Mouse (Mus musculus) limb, embryonic 14.5 days (tissue): ENCODE results near the gene Phf5a. TPM values are rescaled to one million over a fixed set of nuclear protein-coding genes. Genes with fewer than 3 reads are reported as not detected.

Experiments used
- ATAC-seq: fragments of 200-750 bp; cut with Nextera tagmentation; 2 replicates; pipeline ENCODE4 v1.8.0; 2017; ENCODE audit warnings: low read depth, moderate number of reproducible peaks, moderate TSS enrichment; ENCODE audit not compliant: low FRiP score
- DNase-seq: peaks from one replicate; pipeline ENCODE4 v3.0.0-alpha.2; 2015; ENCODE audit warnings: low spot score
- H3K27ac ChIP-seq: fragments of 300-500 bp; sonication (generic); replicated peaks from 2 replicates; pipeline ENCODE4 v1.5.1; 2014; ENCODE audit warnings: low read depth, mild to moderate bottlenecking, low read length, moderate library complexity, mixed read lengths
- H3K27me3 ChIP-seq: fragments of 300-500 bp; sonication (generic); 2 replicates; pipeline ENCODE4 v1.6.1; 2014; ENCODE audit warnings: low read length, mixed read lengths; ENCODE audit not compliant: control insufficient read depth, insufficient read depth
- H3K36me3 ChIP-seq: fragments of 300-500 bp; sonication (generic); 2 replicates; pipeline ENCODE4 v1.6.1; 2014; ENCODE audit warnings: mild to moderate bottlenecking, low read length, moderate library complexity, mixed read lengths; ENCODE audit not compliant: control insufficient read depth, insufficient read depth
- H3K4me1 ChIP-seq: fragments of 300-500 bp; sonication (generic); 2 replicates; pipeline ENCODE4 v1.6.1; 2014; ENCODE audit warnings: antibody characterized with exemption, low read length, mixed read lengths; ENCODE audit not compliant: control insufficient read depth, insufficient read depth
- H3K4me2 ChIP-seq: fragments of 300-500 bp; sonication (generic); replicated peaks from 2 replicates; pipeline ENCODE4 v1.6.1; 2014; ENCODE audit warnings: low read depth, mild to moderate bottlenecking, low read length, moderate library complexity; ENCODE audit not compliant: severe bottlenecking
- H3K4me3 ChIP-seq: fragments of 300-500 bp; sonication (generic); replicated peaks from 2 replicates; pipeline ENCODE4 v1.5.1; 2014; ENCODE audit warnings: low read length
- H3K9ac ChIP-seq: fragments of 300-500 bp; sonication (generic); 2 replicates; pipeline ENCODE4 v1.6.1; 2014; ENCODE audit warnings: mild to moderate bottlenecking, low read depth, low read length, moderate library complexity; ENCODE audit not compliant: severe bottlenecking
- H3K9me3 ChIP-seq: fragments of 300-500 bp; sonication (generic); 2 replicates; pipeline ENCODE4 v1.6.1; 2016; ENCODE audit warnings: low read length; ENCODE audit not compliant: control insufficient read depth
- POLR2A ChIP-seq: fragments of 200-500 bp; IDR thresholded peaks from 2 replicates; pipeline ENCODE4 v1.8.0; 2012; ENCODE audit warnings: inconsistent platforms, mild to moderate bottlenecking, moderate library complexity, borderline replicate concordance; ENCODE audit not compliant: insufficient read depth, insufficient read length; ENCODE audit errors: extremely low read depth
- WGBS: fragments of 180-500 bp; shearing (Covaris S2); extraction: QIAGEN DNeasy Blood & Tissue Kit; methylation state at CpG from one replicate; pipeline ENCODE4 v1.1.7; 2014; 5-methylcytosine and 5-hydroxymethylcytosine counted together
- polyA plus RNA-seq, 2 experiments: library from polyadenylated mRNA; depleted of rRNA in 1 of 2; stranded (reverse) in 1 of 2; unstranded in 1 of 2; fragments of >200 nt; fragmentation: Nextera tagmentation in 1 of 2; extraction: Ambion mirVana in 1 of 2; gene quantifications; 2 replicates each; pipeline versions ENCODE4 v1.2.1 to v1.2.3; 2012 to 2014

The Phf5a gene
- polyA plus RNA-seq, 2 experiments, result 96.8 to 163 TPM

DNA sequence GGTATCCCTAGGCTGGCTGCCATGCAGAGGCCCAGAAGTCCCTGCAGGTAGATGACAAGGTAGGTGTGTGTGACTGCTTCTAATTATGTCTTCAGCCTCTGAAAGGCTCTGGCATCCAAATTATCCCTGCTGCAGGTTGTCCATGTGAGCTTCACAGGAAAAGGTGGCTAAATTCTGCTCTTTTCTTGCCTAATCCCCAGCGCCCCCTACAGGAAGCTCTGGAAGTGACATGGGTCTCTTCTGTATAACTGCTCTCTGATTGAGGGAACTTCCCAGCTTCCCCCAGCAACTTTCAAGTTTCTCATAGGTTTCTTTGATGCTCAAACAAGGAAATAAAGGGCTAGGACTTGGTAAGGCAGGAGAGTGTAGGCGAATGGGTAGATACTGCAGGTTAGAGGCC, 33.2 kb upstream of the Phf5a start:
- Histone ChIP-seq H3K4me1 (no peaks in the 10 kb centered on the region), H3K36me3 (peaks cover 86% of the 10 kb centered on the region), H3K9ac (no peak overlapping the region), H3K4me3 (no peak overlapping the region), H3K27ac (no peak overlapping the region), H3K27me3 (no peaks in the 10 kb centered on the region), H3K4me2 (no peak overlapping the region), H3K9me3 (no peaks in the 10 kb centered on the region)
- no peak for TF ChIP-seq POLR2A
- DNase-seq (peak; percentile 45), ATAC-seq (no peak)
- WGBS, result 40% methylated on average over 2 of the region's 2 CpGs

DNA sequence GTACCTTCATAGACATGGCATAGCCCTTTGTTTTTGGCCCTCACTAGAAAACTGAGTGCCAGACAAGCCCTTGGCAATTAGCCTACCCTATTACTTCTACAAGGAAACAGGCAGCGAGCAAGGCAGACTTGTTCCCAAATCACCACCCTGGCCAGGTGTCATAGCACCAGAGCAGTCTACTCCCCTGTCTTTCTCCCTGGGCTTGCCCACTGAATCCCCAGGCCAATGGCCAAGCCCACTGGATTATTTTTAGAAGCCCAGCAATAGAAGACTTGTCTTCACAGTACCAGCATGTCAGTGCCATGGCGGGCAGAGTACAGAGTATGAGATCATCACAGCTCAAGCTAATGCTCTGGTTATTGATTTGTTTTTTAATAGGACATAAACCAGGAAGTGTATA, 27.0 kb upstream of the Phf5a start:
- no peak overlapping the region for H3K9ac ChIP-seq
- no peak for TF ChIP-seq POLR2A
- 90% methylated on average over 2 of the region's 2 CpGs for WGBS
- H3K27ac ChIP-seq, result no peak overlapping the region
- no peaks in the 10 kb centered on the region for H3K4me1 ChIP-seq
- H3K9me3 ChIP-seq, result no peaks in the 10 kb centered on the region
- H3K36me3 ChIP-seq, result peaks cover 63% of the 10 kb centered on the region
- DNase-seq (no peak), ATAC-seq (no peak)
- no peaks in the 10 kb centered on the region for H3K27me3 ChIP-seq
- H3K4me3 ChIP-seq, result no peak overlapping the region
- H3K4me2 ChIP-seq, result no peak overlapping the region

DNA sequence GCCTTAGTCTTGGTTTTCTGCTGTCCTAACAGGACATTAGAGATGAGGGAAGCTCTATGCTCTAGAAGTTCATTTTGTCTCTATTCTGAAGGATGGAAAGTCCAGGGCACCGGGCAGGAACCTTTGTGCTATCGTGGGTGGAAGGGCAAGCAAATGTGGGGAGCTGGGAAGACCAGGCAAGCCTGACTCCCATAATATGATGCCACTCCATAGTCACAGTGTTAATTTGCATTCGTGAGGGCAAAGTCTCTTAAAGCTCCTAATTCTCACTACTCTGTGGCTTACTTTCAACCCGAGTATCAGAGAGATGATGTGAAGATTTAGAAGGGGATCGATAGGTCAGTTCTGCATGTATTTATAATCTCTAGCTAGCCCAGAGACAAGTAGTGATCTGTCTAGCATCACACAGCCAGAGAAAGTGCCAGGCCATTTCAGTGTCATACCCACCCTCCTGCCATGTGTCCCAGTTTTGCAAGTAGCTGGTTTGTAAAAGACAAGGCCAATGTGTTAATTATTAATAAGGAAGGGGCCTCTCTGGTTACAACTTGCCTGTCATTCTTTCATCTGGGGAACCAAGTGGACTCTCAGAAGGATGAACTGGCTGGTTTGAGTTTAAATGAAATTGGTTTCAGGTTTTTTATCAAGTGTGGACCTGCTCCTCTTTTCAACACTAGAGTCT, 26.0 kb upstream of the Phf5a start:
- Histone ChIP-seq H3K27me3 (no peaks in the 10 kb centered on the region), H3K9ac (no peak overlapping the region), H3K36me3 (peaks cover 59% of the 10 kb centered on the region), H3K4me1 (no peaks in the 10 kb centered on the region), H3K4me2 (no peak overlapping the region), H3K27ac (no peak overlapping the region), H3K4me3 (no peak overlapping the region), H3K9me3 (no peaks in the 10 kb centered on the region)
- ATAC-seq (no peak), DNase-seq (no peak)
- 94% methylated on average over 5 of the region's 5 CpGs for WGBS
- TF ChIP-seq POLR2A, result no peak

DNA sequence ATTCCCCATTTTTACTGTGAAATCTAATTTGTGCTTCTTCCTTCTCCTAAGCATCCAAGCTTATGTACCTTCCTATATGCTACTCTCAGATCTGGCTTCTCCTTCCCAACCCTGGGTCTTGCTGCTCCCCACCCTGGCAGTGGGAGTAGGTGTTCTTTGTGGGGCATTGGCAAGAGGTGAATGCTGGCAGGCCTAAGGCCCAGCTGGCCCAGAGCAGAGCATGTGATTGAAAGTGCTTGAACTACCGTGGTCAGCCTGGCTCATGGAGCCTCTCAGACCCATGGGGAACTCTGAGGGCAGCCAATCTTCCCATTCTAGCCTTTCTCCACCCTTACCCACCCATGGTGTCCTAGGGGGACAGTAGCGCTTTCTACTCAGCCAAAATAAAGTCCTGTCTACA, 24.7 kb upstream of the Phf5a start:
- ATAC-seq (no peak), DNase-seq (no peak)
- 87% methylated on average over 2 of the region's 2 CpGs for WGBS
- no peak overlapping the region for H3K4me3 ChIP-seq
- H3K4me1 ChIP-seq, result no peaks in the 10 kb centered on the region
- no peaks in the 10 kb centered on the region for H3K27me3 ChIP-seq
- no peak overlapping the region for H3K4me2 ChIP-seq
- no peak overlapping the region for H3K27ac ChIP-seq
- no peak for TF ChIP-seq POLR2A
- H3K9me3 ChIP-seq, result no peaks in the 10 kb centered on the region
- H3K36me3 ChIP-seq, result peaks cover 61% of the 10 kb centered on the region
- H3K9ac ChIP-seq, result no peak overlapping the region

DNA sequence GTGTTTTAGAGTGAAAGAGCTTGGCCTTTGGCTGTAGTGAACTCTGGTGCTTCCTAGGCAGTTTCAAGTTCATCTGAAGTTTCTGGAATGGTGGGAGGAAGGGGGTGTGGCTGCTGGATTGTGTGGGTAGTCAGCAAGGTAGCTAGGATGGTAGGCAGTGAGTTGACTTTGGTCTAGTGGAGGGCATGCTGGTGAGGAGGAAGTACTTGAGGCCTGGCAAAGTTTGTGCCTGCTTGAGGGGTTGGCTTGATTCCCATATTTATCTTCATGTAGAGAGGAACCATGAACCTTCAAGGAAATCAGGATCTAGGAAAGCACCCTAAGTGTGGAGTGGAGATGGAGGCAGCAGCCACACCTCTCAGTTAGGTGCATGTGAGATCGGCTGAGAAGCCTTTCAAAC, 22.3 kb upstream of the Phf5a start:
- no peak overlapping the region for H3K4me3 ChIP-seq
- WGBS, result 69% methylated on average over 1 of the region's 1 CpGs
- DNase-seq (no peak), ATAC-seq (no peak)
- H3K27me3 ChIP-seq, result no peaks in the 10 kb centered on the region
- no peaks in the 10 kb centered on the region for H3K9me3 ChIP-seq
- H3K9ac ChIP-seq, result no peak overlapping the region
- peaks cover 65% of the 10 kb centered on the region for H3K36me3 ChIP-seq
- H3K4me2 ChIP-seq, result no peak overlapping the region
- no peaks in the 10 kb centered on the region for H3K4me1 ChIP-seq
- TF ChIP-seq POLR2A, result no peak
- no peak overlapping the region for H3K27ac ChIP-seq
